Mouse (Mus musculus): ENCODE data around the gene Farsb.

Gene Farsb

DNA sequence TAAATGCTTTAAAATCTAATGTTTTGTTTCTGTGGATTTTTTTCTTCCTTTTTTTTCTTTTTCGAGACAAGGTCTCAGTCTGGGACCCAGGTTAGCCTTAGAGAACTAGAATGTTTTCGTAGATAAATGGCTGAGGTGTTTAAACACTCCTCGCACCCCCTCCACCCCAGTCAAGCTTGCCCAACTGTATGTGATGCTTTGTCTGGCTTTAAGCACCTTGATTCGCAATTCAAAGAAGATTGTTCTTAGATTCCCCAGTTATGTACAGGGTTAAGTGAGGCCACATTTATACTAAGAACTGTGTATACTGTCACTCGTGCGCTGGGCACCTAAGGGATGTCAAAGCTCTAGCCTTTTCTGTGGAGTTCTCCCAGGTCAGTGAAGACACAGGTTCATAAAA, 68.4 kb downstream of the Farsb start:
- no peak for DNase-seq (ENCODE audit: low spot score in 2 of 2)

DNA sequence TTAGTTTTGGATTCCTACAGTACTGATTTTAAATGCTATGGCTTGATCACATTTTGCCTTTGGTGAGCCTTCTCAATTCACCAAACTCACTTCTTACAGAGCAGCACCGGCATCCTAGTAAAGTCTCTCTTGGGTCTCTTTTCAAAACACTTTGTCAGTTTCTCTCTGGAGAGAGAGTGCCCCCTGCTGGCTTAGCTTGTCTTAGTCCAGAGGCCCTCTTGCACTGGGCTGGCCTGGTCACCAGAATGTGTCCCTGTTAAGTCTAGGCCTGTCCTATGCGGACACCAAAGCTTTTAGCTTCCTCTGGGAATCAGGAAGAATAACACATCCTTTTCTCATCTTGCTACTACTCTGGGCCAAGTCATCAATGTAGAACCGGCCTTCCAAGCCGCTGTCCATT, 69.1 kb downstream of the Farsb start:
- DNase-seq (ENCODE audit: low spot score in 2 of 2) = peak in 1 of 2 experiments; percentile 70

DNA sequence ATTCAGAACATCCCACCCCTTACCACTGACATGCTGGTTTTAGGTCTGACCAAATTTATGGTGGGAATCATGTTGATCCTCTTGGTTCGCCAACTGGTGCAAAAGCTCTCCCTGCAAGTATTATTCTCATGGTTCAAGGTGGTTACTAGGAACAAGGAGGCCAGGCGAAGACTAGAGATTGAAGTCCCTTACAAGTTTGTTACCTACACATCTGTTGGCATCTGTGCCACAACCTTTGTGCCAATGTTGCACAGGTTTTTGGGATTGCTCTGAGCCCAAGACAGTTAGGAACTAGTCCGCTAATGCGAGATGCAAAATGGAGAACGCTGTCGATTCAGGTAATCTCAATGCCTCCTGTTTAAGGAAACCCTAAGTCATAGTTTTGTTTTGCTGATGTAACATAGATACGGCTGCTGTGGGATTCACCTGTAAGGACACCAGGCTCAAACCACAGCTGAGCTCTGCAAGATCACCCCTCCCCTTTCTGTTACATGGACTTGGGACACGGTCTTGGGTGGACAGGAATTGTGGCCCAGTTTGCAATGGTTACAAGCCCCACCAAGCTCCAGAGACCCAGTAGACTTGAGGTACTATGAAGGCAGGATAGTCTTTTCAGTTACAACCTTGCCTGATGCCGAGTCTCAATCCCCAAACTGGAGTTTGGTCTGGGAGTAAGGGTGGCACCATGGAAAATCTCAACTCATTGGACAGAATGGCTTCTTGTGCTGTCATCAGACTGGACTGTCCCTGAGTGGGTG, 71.4 kb downstream of the Farsb start:
- no peak for DNase-seq (ENCODE audit: low spot score in 2 of 2)

DNA sequence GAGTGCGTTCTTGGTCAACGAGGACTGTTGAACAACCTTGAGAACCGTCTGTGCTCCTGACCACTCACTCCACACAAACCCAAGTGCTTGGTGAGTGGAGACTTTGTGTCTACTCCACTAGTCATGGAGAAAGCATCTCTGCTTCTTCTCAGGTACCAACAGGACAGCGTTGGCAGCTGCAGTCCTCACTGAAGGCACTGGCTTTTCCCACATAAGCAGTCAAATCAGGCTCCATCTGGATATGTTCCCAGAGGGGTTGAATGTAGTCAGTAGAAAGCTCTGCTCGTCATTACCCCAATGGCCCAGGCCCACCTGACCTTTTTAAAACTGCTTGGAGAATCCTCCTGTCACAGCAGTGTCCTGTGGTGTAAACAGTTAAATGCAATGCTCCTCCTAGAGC, 74.3 kb downstream of the Farsb start:
- DNase-seq (ENCODE audit: low spot score in 2 of 2) = no peak

- no peak for DNase-seq (ENCODE audit: low spot score in 2 of 2)
Measured at GRCm38 (mm10) chr1:78412668-78413067, 76.0 kb downstream of the Farsb start.

DNA sequence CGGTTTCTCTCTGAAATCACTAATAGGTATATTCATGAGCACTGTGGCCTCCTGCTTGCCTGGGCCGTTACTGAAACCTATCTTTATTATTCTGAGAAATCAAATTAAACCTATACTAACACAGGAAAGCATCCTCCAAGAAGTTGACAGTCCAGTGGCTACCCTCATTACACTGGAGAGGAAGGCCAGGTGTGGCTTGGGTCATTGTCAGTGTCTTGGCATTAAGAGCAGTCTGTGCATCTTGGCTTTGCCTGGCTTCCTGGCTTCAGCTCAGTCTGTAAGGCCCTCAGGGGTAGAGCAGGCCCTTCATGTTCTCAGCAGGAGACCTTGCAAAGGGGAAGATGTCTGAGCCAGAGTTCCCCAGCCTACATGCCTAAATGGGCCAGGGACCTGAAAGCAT, 79.3 kb downstream of the Farsb start:
- no peak for DNase-seq (ENCODE audit: low spot score in 2 of 2)

DNA sequence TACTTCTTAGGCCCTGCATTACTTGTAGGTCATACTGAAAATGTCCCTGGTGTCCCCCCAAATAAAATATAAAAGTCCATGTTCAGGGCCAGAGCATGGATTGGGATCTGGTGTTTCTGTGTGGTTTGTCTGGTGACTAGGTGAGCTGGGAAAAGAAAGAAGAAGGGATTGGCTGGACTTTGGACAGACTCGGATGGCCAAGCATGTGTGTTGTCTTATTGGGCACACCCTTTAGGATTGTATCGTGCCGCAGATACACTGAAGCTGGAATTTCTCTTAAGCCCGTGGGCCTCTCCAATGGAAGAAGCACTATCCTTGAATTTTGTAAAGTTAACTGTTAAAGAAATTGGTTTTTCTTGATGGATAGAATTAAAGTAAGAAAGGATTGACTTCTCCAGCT, 87.3 kb downstream of the Farsb start:
- no peak for DNase-seq (ENCODE audit: low spot score in 2 of 2)

DNA sequence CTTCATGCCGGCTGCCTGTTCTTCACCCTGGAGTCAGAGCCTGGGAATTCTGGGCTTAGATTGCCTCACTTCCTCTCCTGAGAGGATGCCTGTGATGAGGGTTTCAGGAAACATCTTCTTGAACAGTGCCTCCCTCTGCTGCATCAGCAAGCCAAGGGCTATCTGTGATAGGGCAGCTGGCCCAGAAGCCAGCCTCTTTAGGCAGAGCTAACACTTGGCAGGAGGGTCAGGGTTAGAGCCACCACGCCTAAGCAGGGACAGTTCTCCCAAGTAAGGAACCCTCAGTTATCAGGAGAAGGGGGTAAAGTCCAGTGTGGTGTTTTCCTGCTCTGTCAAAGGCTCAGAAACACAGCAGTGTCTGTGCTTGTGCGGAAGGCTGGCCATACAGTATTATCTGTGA, 88.9 kb downstream of the Farsb start:
- no peak for DNase-seq (ENCODE audit: low spot score in 2 of 2)

DNA sequence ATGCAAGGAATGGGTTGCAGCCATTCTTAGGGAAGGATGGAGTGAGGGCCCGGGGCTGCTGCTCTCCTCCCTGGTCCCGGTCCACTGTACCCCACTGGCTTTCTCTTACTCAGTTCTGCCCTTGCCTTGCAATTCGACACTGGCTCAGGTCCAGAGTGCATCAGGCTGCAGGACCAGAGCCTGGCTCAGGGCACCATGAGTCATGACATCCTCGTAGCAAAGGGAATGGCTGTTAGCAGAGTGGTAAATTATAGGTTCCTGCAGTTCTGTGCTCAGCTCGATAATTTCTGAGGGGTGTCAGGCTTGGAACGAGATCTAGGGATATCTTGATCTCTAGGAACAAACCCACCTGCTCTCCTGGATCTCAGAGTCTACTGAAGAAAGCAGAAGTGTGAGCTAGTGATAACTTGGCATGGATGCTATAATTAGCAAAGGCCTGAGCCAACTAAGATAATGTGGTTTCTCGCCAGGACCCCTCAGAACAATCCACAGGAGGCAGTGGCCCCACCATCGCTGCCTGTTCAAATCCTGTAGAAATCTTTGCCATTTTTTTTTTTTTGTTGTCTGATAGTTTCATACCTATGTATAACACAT, 92.3 kb downstream of the Farsb start:
- no peak for DNase-seq (ENCODE audit: low spot score in 2 of 2)

DNA sequence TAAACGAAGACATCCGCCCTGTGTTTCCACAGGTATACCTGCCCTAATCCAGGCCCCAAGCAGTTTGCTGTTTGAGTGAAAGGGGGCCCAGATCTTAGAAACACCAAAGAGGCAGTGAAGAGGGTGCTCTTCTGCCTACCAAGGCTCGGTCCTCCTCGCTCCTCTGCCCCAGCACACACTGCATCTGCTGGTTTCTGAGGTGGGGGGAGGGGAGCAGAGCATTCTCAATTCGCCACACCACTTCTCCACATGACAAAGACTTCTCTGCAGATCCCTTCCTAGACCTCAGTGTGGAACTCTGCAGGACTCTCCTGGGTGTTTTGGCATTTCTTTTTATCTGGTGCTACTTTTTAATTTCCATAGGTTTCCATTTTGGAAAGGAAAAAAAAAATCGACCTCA, 93.0 kb downstream of the Farsb start:
- DNase-seq (ENCODE audit: low spot score in 2 of 2) = no peak

- DNase-seq (ENCODE audit: low spot score in 2 of 2) = no peak
Measured at GRCm38 (mm10) chr1:78395191-78395735, 93.4 kb downstream of the Farsb start.

DNA sequence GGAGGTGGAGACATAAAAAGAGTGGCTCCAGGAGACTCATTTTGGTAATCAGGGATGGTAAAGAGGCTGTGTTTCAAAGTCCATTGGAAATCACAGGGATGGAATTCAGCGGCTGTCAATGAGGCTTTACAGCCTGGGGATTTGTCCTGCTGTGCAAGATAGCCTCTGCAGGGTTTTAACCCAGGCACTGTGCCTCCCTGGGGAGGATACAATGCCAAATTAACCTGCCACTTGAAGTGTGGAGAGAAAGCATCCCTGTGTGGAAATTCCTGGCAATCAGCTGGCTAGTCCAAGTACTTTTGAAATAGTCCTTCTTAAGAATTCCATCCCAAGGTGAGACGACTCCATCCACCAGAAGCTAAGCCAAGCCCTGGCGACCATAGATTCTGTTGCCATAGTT, 99.8 kb downstream of the Farsb start:
- DNase-seq (ENCODE audit: low spot score in 2 of 2) = no peak

DNA sequence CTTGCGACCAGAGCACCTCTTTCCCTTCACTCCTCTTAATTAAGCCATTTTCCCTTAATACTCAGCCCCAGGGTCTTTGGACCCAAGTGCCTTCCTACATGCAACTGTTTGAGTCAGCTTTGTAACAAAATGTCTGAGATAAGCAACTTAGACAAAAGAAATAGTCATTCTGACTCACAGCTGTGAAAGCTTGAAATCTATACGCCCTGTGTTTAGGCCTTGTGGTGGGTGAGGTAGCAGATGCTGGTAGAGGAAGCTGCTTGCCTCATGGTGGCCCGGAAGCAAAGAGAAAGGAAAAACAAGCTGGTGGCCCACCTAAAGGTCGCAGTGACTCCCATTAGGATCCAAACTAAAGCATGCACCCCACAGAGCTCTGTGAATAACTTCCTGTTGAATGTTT, 100.8 kb downstream of the Farsb start:
- no peak for DNase-seq (ENCODE audit: low spot score in 2 of 2)

- no peak for DNase-seq (ENCODE audit: low spot score in 2 of 2)
Measured at GRCm38 (mm10) chr1:78380950-78381349, 107.7 kb downstream of the Farsb start.

- no peak for DNase-seq (ENCODE audit: low spot score in 2 of 2)
Measured at GRCm38 (mm10) chr1:78375058-78375457, 113.6 kb downstream of the Farsb start.

GRCm38 (mm10) chr1:78373836-78374235, 114.9 kb downstream of the Farsb start:
- no peak for DNase-seq (ENCODE audit: low spot score in 2 of 2)

GRCm38 (mm10) chr1:78372316-78372715, 116.4 kb downstream of the Farsb start:
- no peak for DNase-seq (ENCODE audit: low spot score in 2 of 2)

- DNase-seq (ENCODE audit: low spot score in 2 of 2) = peak; percentile 13 to 19
Measured at GRCm38 (mm10) chr1:78371569-78372236, 117.0 kb downstream of the Farsb start.

- no peak for DNase-seq (ENCODE audit: low spot score in 2 of 2)
Measured at GRCm38 (mm10) chr1:78370121-78370520, 118.6 kb downstream of the Farsb start.

All from frontal cortex, postnatal 10 days (tissue).